Mouse (Mus musculus) G1E (cell line): ENCODE data around the gene Spz1.

Experiments used
- CTCF ChIP-seq: IDR thresholded peaks from 2 replicates; pipeline ENCODE4 v1.5.1; 2012; ENCODE audit warnings: low read depth, low read length, inconsistent platforms, mixed read lengths
- GATA1 ChIP-seq: IDR thresholded peaks from 2 replicates; pipeline ENCODE4 v1.6.1; 2012; ENCODE audit warnings: borderline replicate concordance, low read length, inconsistent platforms, mixed read lengths
- GATA2 ChIP-seq: IDR thresholded peaks from 2 replicates; pipeline ENCODE4 v1.6.1; 2012; ENCODE audit warnings: low read depth, low read length, inconsistent platforms, borderline replicate concordance
- POLR2AphosphoS5 ChIP-seq: IDR thresholded peaks from 2 replicates; pipeline ENCODE4 v1.6.1; 2012; ENCODE audit warnings: low read depth, low read length, inconsistent platforms; ENCODE audit not compliant: insufficient replicate concordance
- TAL1 ChIP-seq: conservative IDR thresholded peaks from 2 replicates; pipeline ENCODE4 v1.6.1; 2012; ENCODE audit warnings: low read depth, low read length, inconsistent platforms, mixed read lengths

GRCm38 (mm10) chr13:92576072-92576471 lies at the start of gene Spz1:
- TF ChIP-seq CTCF (no peak), GATA1 (no peak), TAL1 (no peak), POLR2AphosphoS5 (no peak), GATA2 (no peak)
